Mouse (Mus musculus) retina, postnatal 1 day (tissue): Measurements from ENCODE around the gene Psmg3.

ENCODE experiments used
- DNase-seq: peaks from one replicate; pipeline ENCODE4 v3.0.0-alpha.2; 2012

Psmg3 gene

DNA sequence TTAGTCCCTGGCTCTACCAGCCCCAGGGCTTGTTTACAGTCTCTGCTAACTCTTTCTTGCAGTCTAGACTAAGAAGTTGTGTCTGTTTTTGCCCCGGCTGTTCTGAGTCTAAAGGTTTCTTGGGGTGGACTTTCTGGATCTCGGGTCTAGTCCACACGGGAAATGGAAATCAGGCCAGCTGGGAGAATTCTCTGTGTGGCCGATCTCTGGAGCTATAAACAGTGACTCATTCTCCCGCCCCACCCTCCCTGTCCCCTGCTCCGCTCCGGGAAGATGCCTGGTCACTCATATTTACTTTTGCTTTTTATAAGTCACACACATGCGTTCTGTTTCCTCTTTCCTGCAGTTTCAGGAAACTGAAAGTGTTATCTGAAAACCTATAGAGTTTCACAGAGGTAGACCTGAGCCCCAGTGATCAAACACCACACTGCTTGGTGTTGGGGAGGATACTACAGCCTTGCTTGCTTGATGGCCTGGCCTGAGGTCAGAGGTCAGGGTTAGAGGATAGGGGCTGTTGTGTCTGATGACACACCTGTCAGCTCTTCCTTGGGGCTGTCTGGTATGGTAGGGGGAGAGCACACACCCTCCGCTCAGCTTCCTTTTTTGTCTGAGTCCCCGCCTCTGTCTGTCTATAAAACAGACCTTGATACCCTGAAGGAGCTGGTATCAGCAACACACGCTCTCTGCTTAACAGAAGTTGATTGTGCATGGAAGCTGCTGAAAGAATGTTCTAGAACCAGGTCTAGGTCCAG is 33.2 kb downstream of the Psmg3 start:
- no peak for DNase-seq

DNA sequence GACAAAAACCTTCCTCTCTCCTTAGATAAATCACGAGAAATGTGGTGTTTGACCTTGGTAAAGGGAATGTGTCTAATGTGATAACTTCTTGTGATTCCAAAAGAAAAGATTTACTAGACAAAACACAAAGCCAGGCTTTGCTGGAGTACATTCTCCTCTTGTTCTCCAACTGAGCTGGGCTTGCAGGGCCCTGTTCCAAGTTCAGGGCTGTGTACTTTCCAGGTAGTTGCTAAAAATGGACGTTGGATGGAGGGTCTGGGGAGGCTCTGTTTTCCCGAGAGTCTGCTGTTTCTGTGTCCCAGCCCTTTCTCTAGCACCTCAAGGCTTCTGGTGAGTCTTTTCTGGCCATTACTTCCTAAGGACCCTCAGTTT is 33.7 kb downstream of the Psmg3 start:
- no peak for DNase-seq

DNA sequence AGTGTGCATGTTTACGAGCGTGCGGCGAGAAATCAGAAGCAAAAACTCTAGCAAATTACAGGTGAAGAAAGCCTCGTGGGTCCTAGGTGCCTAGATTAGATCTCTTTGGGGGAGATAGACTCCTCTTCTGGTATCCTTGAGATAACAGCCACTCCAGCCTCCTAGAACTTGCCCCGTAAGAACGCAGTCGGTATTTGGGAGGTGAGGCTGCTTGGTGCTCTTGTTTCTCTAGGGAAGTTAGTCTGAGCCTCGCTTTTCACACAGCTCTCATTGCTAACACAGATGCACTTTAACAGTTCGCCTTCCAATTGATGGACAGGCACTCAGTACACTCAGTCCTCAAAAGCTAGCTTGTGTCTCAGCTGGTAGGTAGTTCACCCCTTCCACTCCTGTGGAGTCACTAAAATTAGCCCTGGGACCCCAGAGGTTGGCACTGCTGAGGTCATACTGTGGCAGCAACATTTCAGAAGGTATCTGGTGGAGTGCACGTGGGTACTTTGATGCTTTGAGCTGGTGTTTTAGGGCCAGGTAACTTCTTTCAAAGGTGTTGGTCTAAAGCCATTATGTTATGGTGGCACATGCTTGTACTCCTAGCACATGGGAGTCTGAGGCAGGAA is 34.4 kb downstream of the Psmg3 start:
- no peak for DNase-seq

DNA sequence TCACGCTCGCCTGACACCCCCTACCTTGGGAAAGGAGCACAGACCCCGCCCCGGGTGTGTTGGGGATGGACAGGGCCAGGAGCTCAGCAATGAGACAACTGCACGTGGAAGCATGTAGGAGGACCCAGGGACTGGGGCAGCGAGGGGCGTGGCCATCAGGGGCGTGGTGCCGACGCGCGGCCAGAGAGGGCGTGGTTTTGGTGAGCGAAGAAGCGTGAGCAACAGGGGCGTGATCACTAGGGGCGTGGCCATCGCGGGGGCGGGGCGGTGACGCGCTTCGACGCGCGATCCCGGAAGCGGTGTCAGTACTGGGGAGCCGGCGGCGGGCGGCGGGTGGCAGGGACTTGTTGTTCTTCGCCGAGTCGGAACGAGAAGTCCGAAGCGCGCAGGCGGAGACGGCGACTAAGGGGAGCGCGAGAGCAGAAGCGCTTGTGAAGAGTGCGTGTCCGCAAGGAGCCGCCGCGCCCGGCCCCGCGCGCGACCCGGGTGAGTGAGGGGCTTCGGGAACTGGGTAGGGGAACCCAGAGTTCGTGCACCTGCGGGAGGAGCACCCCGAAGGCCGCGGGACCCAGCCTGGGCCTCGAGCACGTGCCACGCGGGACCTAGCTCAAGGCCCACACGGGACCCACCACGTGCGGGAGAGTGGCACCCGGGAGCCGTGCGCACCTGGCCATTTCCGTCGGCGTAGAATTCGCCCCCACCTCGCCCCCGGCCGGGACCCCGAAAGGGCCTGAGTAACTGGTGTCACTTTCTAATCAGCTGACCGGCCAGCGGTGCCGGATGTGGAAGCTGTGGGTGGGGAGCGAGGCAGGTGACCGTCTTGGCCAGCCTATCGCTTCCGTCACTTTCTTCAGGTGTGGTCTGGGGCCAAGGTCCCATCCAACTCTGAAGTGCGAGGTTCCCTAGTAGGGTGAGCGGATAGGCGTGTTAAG is 35.2 kb downstream of the Psmg3 start, which contains the start of gene Mafk:
Gene Mafk (plus strand): TSS at position 287 of the 932 bp plus-strand sequence.
- DNase-seq: peak; percentile 94

DNA sequence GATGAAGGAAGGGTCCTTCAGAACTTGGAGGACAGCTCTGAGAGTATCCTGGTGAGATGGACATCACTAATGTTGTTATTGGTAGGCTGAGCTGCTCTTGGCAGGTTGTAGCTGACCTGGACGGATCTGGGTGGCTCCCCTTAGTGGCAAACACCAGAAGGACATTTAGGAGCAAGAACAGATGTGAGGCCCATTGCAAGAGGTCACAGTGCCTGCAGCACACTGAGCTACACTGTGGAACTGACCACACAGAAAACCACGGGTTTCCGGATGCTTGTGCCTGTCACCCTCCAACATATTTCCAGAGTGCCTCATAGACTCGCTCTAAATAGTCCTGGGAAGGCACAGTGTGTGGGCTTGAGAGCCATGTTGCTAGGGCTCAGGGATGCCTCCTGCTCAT is 37.2 kb downstream of the Psmg3 start:
- DNase-seq: no peak

DNA sequence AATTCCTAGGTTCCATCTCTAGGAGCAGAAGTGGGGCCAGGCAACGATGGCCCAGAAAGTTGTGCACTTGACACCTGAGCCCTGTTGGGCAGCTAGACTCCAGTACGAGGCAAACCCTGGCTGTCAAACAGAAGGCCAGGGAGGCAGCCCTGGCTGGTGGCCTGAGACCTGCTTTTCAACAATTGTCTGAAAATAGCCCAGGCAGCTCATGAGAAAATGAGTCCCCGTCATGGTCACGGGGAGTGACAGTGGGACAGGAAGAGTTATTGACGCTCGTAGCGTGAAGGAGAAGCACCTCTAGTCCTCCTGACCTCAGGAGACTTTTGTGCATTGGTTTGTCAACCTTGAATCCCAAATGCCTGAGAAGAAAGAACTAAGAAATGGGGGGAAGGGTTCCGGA is 45.3 kb downstream of the Psmg3 start:
- no peak for DNase-seq

DNA sequence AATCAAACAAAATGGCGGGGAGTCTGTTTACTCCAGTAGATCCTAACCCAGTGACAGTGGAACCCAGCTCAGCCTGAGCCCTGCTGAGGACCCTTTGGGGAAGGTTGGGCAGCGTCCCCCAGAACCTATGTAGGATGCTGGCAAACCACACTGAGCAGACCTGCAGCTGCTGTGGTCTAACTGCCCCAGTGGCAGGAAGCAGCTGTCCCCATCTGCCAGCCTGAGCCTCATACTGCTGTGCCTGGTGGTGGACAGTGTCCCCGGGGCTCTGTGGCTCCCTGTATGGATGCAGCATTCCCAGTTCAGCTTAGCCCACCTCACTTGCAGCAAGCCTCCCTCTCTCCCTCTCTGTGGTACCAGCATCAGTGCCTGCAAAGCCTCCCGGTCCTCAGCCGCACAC is 49.7 kb downstream of the Psmg3 start:
- DNase-seq: no peak

DNA sequence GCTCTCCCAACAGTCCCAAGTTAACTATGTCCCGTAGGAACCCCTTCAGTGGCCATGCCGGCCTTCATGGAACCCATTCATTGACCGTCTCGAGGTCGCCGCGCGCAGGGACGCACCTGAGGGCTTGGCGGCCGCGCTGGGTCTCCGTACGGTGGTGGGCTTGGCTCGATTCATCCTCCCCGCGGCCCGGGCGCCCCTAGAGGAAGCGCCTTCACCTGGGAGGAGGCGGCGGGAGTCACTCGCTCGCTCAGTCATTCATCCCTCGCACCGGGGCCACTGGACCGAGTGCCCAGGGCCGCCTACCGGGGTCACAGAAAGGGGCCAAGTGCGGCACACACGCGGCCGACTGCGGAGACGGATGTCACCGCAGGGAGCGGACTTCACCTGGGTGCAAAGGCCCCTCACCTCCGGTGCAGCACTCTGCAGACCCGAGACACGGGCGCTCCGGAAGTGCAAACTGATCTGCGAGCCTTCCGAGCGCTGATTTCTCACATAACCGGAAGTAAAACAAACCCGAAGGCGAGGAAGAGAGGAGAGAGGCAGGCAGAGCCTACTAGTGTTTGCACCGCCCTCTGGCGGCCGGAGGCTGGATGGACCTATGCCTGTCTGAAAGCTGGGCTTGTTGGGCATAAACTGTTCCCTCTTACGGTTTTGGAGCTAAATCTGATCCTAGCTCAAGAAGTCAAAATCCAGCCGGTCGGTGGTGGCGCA is 51.3 kb downstream of the Psmg3 start, which contains the start of gene Ints1:
Gene Ints1 (minus strand): TSS at position 459 of the 711 bp plus-strand sequence.
- DNase-seq: peak; percentile 97
